Mouse (Mus musculus): Measurements from ENCODE around the gene Arl15. TPM values are rescaled to one million over a fixed set of nuclear protein-coding genes. Genes with fewer than 3 reads are reported as not detected.

Gene Arl15
- polyA plus RNA-seq, 1 experiment from 2014 or later, result 18.2 TPM

DNA sequence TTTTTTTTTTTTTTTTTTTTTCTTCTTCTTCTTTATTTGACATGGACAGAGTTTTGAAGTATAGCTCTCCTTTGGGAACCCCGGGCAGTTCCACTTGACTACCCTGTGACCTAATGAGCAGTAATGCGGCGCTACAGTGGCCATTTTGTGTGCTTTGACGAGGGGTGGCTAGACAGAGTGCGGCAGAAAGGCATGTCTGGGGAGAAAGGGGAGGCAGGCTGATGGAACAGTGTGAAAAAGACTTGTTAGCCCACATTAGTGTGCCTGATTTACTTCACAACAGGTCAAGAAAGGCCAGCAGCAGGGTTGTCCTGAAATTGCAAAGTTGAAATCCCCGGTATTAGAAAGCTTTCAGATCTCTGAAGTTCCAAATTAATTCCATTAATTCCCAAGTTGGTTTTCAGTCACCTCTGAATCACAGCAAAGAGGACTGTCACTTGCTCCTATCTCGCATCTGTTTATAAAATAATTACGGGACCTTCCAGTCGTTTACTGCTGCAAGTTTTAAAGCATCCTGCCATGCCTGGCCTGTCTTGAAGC lies 187.2 kb downstream of the Arl15 start:
- H3K27ac ChIP-seq (ENCODE audit: low read depth, low read length), result no peak overlapping the region
- H3K9ac ChIP-seq (ENCODE audit: low read depth, low read length), result no peak overlapping the region
- no peaks in the 10 kb centered on the region for H3K9me3 ChIP-seq (ENCODE audit: control insufficient read depth, low read length)
- WGBS, result 14% methylated on average over 9 of the region's 9 CpGs
- H3K4me3 ChIP-seq (ENCODE audit: low read length), result no peak overlapping the region
- peak; percentile 88 for ATAC-seq (ENCODE audit: low FRiP score, low TSS enrichment)
- H3K4me2 ChIP-seq (replicated peaks; ENCODE audit: low read depth, low read length), result peak overlapping the region; percentile 30
- H3K27me3 ChIP-seq (ENCODE audit: control insufficient read depth, insufficient read depth, low read length), result no peaks in the 10 kb centered on the region
- no peaks in the 10 kb centered on the region for H3K36me3 ChIP-seq (ENCODE audit: control insufficient read depth, insufficient read depth, low read length)
- H3K4me1 ChIP-seq (ENCODE audit: control insufficient read depth, insufficient read depth, low read length), result peaks cover 7% of the 10 kb centered on the region; the same call in 1 of the 2 replicates

DNA sequence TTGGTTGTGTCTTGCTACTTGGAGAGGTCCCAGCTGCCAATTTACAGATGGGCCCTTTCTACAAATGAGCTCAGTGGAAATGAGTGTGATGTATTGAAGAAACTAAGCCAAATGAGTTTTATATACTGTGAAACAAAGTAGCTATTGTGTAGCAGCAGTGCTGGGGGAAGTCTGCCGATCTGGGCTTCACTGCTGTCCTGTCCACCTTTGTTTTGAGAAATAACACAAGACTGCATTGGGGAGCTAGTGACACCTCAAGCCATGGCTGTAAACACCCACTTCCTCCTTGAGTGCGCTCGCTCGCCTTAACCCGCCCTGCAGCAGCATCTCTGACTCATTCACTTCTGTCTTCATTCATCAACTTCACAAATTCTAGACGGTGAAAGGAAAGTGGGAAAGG lies 189.3 kb downstream of the Arl15 start:
- no peak for ATAC-seq (ENCODE audit: low FRiP score, low TSS enrichment)
- H3K9ac ChIP-seq (ENCODE audit: low read depth, low read length), result no peak overlapping the region
- 17% methylated on average over 6 of the region's 6 CpGs for WGBS
- H3K27me3 ChIP-seq (ENCODE audit: control insufficient read depth, insufficient read depth, low read length), result no peaks in the 10 kb centered on the region
- no peak overlapping the region for H3K27ac ChIP-seq (ENCODE audit: low read depth, low read length)
- H3K4me3 ChIP-seq (ENCODE audit: low read length), result no peak overlapping the region
- peaks cover 7% of the 10 kb centered on the region; the same call in 1 of the 2 replicates for H3K4me1 ChIP-seq (ENCODE audit: control insufficient read depth, insufficient read depth, low read length)
- H3K36me3 ChIP-seq (ENCODE audit: control insufficient read depth, insufficient read depth, low read length), result no peaks in the 10 kb centered on the region
- no peaks in the 10 kb centered on the region for H3K9me3 ChIP-seq (ENCODE audit: control insufficient read depth, low read length)
- no peak overlapping the region for H3K4me2 ChIP-seq (replicated peaks; ENCODE audit: low read depth, low read length)

DNA sequence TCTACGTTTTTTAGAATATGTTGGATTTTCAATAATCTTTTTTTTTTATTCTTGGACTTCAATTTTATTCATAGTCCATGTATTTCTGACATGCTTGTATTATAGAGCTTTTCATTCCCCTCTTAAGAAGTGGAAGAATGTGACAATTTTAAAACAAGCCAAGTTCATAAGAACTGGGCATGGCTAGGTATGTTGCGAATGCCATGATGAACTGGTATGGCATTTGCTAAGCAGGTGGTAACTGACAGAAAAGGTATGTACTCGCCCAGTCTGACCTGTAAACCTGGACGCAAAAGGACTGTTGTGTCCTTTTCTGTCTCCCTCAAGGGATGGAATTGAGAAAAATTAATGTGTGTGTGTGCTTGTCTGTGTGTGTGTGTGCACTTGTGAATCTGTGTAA lies 190.2 kb downstream of the Arl15 start:
- H3K4me3 ChIP-seq (ENCODE audit: low read length), result no peak overlapping the region
- H3K9ac ChIP-seq (ENCODE audit: low read depth, low read length), result no peak overlapping the region
- 99% methylated on average over 4 of the region's 4 CpGs for WGBS
- ATAC-seq (ENCODE audit: low FRiP score, low TSS enrichment), result no peak
- no peaks in the 10 kb centered on the region for H3K27me3 ChIP-seq (ENCODE audit: control insufficient read depth, insufficient read depth, low read length)
- H3K9me3 ChIP-seq (ENCODE audit: control insufficient read depth, low read length), result no peaks in the 10 kb centered on the region
- H3K4me2 ChIP-seq (replicated peaks; ENCODE audit: low read depth, low read length), result no peak overlapping the region
- no peak overlapping the region for H3K27ac ChIP-seq (ENCODE audit: low read depth, low read length)
- H3K36me3 ChIP-seq (ENCODE audit: control insufficient read depth, insufficient read depth, low read length), result no peaks in the 10 kb centered on the region
- peaks cover 7% of the 10 kb centered on the region; the same call in 1 of the 2 replicates for H3K4me1 ChIP-seq (ENCODE audit: control insufficient read depth, insufficient read depth, low read length)

DNA sequence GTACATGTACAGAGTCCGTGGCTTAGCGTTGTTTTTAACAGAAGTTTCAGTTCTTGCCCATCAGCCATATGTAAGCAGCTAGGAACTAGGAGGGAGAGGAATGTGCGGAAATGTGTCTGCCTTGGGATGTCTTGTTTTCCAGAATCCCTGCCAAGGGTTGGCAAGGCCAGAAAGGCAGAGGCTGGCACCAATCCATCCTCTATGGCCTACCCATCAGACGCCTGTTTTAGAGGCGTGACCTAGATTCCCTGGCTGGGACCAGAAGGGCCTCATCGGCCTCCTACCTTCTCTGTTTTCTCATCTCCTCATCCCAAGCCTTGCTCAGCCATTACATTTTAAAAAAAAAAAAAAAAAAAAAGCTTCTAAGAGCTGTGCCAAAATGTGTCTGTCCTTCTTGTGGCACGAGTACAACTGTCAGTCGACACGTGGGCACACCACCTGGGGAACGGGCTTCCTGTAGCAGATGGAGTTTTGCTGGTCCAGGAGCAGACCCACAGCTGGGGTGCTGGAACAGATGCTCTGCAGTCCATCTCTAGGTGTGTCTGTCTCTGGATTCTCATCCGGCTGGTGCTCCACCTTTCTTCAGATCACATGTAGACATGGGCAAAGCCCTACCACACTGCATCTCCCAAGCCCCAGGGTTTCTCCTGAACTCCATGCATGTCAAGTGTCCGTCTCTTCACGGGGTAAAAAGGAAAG lies 192.7 kb downstream of the Arl15 start:
- WGBS, result 91% methylated on average over 13 of the region's 13 CpGs
- no peak overlapping the region for H3K27ac ChIP-seq (ENCODE audit: low read depth, low read length)
- H3K9ac ChIP-seq (ENCODE audit: low read depth, low read length), result no peak overlapping the region
- H3K4me2 ChIP-seq (replicated peaks; ENCODE audit: low read depth, low read length), result no peak overlapping the region
- H3K4me1 ChIP-seq (ENCODE audit: control insufficient read depth, insufficient read depth, low read length), result 0 out of 2 replicates have a peak, but pooled peaks cover under 1% of the 10 kb centered on the region
- H3K4me3 ChIP-seq (ENCODE audit: low read length), result no peak overlapping the region
- ATAC-seq (ENCODE audit: low FRiP score, low TSS enrichment), result no peak
- H3K27me3 ChIP-seq (ENCODE audit: control insufficient read depth, insufficient read depth, low read length), result no peaks in the 10 kb centered on the region
- no peaks in the 10 kb centered on the region for H3K36me3 ChIP-seq (ENCODE audit: control insufficient read depth, insufficient read depth, low read length)
- H3K9me3 ChIP-seq (ENCODE audit: control insufficient read depth, low read length), result no peaks in the 10 kb centered on the region

DNA sequence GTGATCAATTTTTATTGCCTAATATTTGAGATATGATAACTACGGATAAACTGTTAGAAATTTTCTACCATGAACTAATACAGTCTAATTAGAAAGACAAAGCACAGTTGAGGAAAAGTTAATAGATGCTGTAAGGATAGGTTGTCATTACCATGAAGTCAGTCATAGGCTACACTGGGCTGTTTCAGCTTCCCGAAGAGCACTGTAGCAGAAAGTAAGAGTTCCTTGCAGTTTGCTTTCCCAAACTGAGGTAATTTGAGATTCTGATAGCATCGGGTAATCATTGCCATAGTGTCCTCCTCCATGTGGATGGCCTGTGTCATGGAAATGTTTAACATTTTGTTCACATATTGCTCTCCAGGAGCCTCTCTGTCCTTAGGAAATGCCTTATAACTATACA lies 195.9 kb downstream of the Arl15 start:
- no peaks in the 10 kb centered on the region for H3K27me3 ChIP-seq (ENCODE audit: control insufficient read depth, insufficient read depth, low read length)
- H3K4me3 ChIP-seq (ENCODE audit: low read length), result no peak overlapping the region
- 61% methylated on average over 3 of the region's 3 CpGs for WGBS
- H3K9ac ChIP-seq (ENCODE audit: low read depth, low read length), result no peak overlapping the region
- no peaks in the 10 kb centered on the region for H3K36me3 ChIP-seq (ENCODE audit: control insufficient read depth, insufficient read depth, low read length)
- no peak overlapping the region for H3K4me2 ChIP-seq (replicated peaks; ENCODE audit: low read depth, low read length)
- H3K9me3 ChIP-seq (ENCODE audit: control insufficient read depth, low read length), result no peaks in the 10 kb centered on the region
- peak; percentile 57; the same call in 1 of the 2 replicates for ATAC-seq (ENCODE audit: low FRiP score, low TSS enrichment)
- H3K27ac ChIP-seq (ENCODE audit: low read depth, low read length), result no peak overlapping the region
- H3K4me1 ChIP-seq (ENCODE audit: control insufficient read depth, insufficient read depth, low read length), result no peaks in the 10 kb centered on the region

DNA sequence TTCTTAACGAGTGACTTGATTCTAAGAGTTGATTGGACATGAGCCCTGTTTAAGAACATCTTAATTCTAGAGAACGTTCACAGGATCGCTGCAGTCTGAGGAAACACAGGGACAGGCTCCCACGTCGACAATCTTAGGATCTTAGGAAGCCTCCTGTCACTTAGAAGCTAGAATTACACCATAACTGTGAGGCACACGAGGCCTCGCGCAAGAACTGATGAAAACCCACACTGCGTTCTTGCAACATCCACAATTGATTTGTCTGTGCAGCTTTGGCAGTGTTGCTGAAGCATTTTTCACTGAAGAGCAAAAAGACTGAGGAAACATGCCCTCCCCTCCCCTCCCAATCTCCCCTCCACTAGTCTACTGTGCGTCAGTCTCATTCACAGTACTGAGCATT lies 196.4 kb downstream of the Arl15 start:
- Histone ChIP-seq H3K4me1 (ENCODE audit: control insufficient read depth, insufficient read depth, low read length) (no peaks in the 10 kb centered on the region), H3K27ac (ENCODE audit: low read depth, low read length) (no peak overlapping the region), H3K9me3 (ENCODE audit: control insufficient read depth, low read length) (no peaks in the 10 kb centered on the region), H3K9ac (ENCODE audit: low read depth, low read length) (no peak overlapping the region), H3K27me3 (ENCODE audit: control insufficient read depth, insufficient read depth, low read length) (no peaks in the 10 kb centered on the region), H3K4me3 (ENCODE audit: low read length) (no peak overlapping the region), H3K36me3 (ENCODE audit: control insufficient read depth, insufficient read depth, low read length) (no peaks in the 10 kb centered on the region), H3K4me2 (replicated peaks; ENCODE audit: low read depth, low read length) (no peak overlapping the region)
- no peak for ATAC-seq (ENCODE audit: low FRiP score, low TSS enrichment)
- 57% methylated on average over 10 of the region's 10 CpGs for WGBS

DNA sequence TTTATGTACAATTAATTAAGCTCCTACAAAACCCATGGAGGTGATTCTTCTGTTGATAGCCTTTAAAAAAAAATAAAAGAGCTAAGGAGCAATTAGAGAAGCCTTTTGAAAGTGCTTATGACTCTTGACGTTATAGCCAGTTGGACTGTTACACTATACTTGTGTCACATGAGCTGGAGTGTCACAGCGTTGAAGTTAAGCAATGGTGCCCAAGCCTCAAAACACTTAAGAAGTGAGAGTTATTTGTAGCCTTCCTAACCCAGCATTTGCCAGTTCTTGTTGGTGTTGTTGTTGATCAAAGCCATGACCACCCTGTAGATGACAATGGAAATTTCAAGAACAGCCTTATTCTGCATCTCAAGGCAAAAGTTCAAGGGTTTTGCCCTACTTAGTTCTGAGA lies 198.8 kb downstream of the Arl15 start:
- Histone ChIP-seq H3K27me3 (ENCODE audit: control insufficient read depth, insufficient read depth, low read length) (no peaks in the 10 kb centered on the region), H3K4me2 (replicated peaks; ENCODE audit: low read depth, low read length) (no peak overlapping the region), H3K4me3 (ENCODE audit: low read length) (no peak overlapping the region), H3K9ac (ENCODE audit: low read depth, low read length) (no peak overlapping the region), H3K27ac (ENCODE audit: low read depth, low read length) (no peak overlapping the region), H3K36me3 (ENCODE audit: control insufficient read depth, insufficient read depth, low read length) (no peaks in the 10 kb centered on the region), H3K4me1 (ENCODE audit: control insufficient read depth, insufficient read depth, low read length) (no peaks in the 10 kb centered on the region), H3K9me3 (ENCODE audit: control insufficient read depth, low read length) (no peaks in the 10 kb centered on the region)
- no peak for ATAC-seq (ENCODE audit: low FRiP score, low TSS enrichment)
- WGBS, result 78% methylated on average over 2 of the region's 2 CpGs

DNA sequence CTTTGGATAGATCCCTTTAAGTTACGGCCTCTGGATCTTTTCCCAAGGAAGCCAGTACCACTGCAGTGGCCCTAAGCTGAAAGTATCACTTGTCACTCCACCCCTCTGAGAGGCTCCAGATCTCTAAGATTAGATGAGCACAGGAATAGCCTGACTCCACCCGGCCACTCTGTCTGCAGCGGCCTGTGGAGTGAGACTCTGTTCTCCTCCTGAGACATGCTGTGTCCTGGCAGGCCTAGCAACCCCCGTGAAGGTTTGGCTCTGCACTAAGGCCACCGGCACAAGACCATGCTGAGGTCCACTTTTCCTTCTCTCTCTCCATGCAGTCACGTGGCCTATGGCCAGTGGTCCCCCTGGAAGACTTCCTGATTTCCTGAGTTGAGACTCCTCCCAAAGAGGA lies 200.3 kb downstream of the Arl15 start:
- H3K4me1 ChIP-seq (ENCODE audit: control insufficient read depth, insufficient read depth, low read length), result no peaks in the 10 kb centered on the region
- WGBS, result 80% methylated on average over 6 of the region's 6 CpGs
- ATAC-seq (ENCODE audit: low FRiP score, low TSS enrichment), result no peak

DNA sequence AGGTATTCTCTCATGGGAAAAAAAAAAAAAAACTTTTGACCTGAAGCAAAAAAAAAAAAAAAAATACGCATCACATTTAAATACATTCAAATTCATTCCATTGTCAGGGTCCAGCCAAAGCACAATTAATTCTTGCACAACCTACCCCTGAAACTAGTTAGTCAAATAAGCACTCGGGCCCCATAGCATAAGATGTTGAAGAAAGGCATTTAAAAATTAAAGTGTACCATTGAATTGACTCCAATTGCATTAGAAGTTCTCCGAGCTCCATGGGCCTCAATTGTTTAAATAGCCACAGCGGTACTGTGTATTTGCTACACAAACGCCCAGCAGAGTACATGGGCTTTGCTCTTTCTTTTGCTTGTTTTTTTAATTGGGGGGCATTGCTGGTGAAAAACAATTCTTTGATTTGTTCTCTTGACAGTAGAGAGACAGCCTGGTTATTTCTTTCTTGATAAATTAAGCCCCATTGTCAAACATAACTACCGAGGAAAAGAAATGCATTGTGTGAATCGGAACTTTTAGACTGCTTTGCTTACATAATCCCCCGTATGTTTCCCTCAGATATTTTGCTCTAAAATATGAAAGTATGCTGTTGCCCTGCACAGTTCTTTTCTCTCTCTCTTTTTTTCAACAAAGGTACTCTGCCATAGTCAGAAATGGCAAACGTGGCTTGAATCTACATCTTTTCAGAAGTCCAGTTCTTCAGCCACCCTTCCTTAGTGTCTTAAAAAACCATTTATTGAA lies 201.4 kb downstream of the Arl15 start:
- WGBS, result 84% methylated on average over 9 of the region's 9 CpGs
- no peaks in the 10 kb centered on the region for H3K36me3 ChIP-seq (ENCODE audit: control insufficient read depth, insufficient read depth, low read length)

More for the DNA sequence above, 200.3 kb downstream of the Arl15 start:
- Histone ChIP-seq H3K36me3 (ENCODE audit: control insufficient read depth, insufficient read depth, low read length) (no peaks in the 10 kb centered on the region), H3K9ac (ENCODE audit: low read depth, low read length) (no peak overlapping the region), H3K4me2 (replicated peaks; ENCODE audit: low read depth, low read length) (no peak overlapping the region), H3K4me3 (ENCODE audit: low read length) (no peak overlapping the region), H3K27ac (ENCODE audit: low read depth, low read length) (no peak overlapping the region), H3K27me3 (ENCODE audit: control insufficient read depth, insufficient read depth, low read length) (no peaks in the 10 kb centered on the region), H3K9me3 (ENCODE audit: control insufficient read depth, low read length) (no peaks in the 10 kb centered on the region)

More for the DNA sequence above, 201.4 kb downstream of the Arl15 start:
- H3K4me1 ChIP-seq (ENCODE audit: control insufficient read depth, insufficient read depth, low read length), result no peaks in the 10 kb centered on the region
- H3K9me3 ChIP-seq (ENCODE audit: control insufficient read depth, low read length), result no peaks in the 10 kb centered on the region
- H3K27ac ChIP-seq (ENCODE audit: low read depth, low read length), result no peak overlapping the region
- H3K4me2 ChIP-seq (replicated peaks; ENCODE audit: low read depth, low read length), result no peak overlapping the region
- H3K27me3 ChIP-seq (ENCODE audit: control insufficient read depth, insufficient read depth, low read length), result no peaks in the 10 kb centered on the region
- no peak overlapping the region for H3K9ac ChIP-seq (ENCODE audit: low read depth, low read length)
- no peak for ATAC-seq (ENCODE audit: low FRiP score, low TSS enrichment)
- no peak overlapping the region for H3K4me3 ChIP-seq (ENCODE audit: low read length)
